Mouse (Mus musculus) heart, embryonic 14.5 days (tissue): ENCODE data around the gene Serinc2. TPM values are rescaled to one million over a fixed set of nuclear protein-coding genes. Genes with fewer than 3 reads are reported as not detected.

Source experiments
- ATAC-seq: fragments of 200-750 bp; cut with Nextera tagmentation; 2 replicates; pipeline ENCODE4 v1.8.0; 2017; ENCODE audit warnings: low read depth, moderate TSS enrichment; ENCODE audit not compliant: insufficient number of reproducible peaks, insufficient read depth, low FRiP score
- H3K27ac ChIP-seq, 2 experiments: fragments of 200-500 bp in 1 of 2; fragments of 300-500 bp in 1 of 2; sonication (generic) in 1 of 2; replicated peaks in 1 of 2; 2 replicates each; pipeline ENCODE4 v1.5.1; 2012 to 2014; ENCODE audit warnings: low read depth in 2 of 2, low read length in 2 of 2, control low read depth in 1 of 2, mild to moderate bottlenecking in 1 of 2, mixed read lengths in 1 of 2; ENCODE audit not compliant: control insufficient read depth in 1 of 2, insufficient read depth in 1 of 2
- H3K27me3 ChIP-seq: fragments of 300-500 bp; sonication (generic); 2 replicates; pipeline ENCODE4 v1.6.1; 2014; ENCODE audit warnings: mild to moderate bottlenecking, low read length, control low read depth; ENCODE audit not compliant: control insufficient read depth, insufficient read depth
- H3K36me3 ChIP-seq: fragments of 300-500 bp; sonication (generic); 2 replicates; pipeline ENCODE4 v1.6.1; 2014; ENCODE audit warnings: mild to moderate bottlenecking, control low read depth, low read length, mixed read lengths; ENCODE audit not compliant: control insufficient read depth, insufficient read depth
- H3K4me1 ChIP-seq, 2 experiments: fragments of 200-500 bp in 1 of 2; fragments of 300-500 bp in 1 of 2; sonication (generic) in 1 of 2; 2 replicates each; pipeline ENCODE4 v1.6.1; 2012 to 2014; ENCODE audit warnings: low read length in 2 of 2, control low read depth in 1 of 2, mixed read lengths in 1 of 2; ENCODE audit not compliant: control insufficient read depth in 2 of 2, insufficient read depth in 2 of 2
- H3K4me2 ChIP-seq: fragments of 300-500 bp; sonication (generic); 2 replicates; pipeline ENCODE4 v1.6.1; 2014; ENCODE audit warnings: mild to moderate bottlenecking, low read length
- H3K4me3 ChIP-seq, 2 experiments: fragments of 200-500 bp in 1 of 2; fragments of 300-500 bp in 1 of 2; sonication (generic) in 1 of 2; 2 replicates each; pipeline ENCODE4 v1.5.1; 2012 to 2014; ENCODE audit warnings: low read length in 2 of 2, mild to moderate bottlenecking in 2 of 2, control low read depth in 1 of 2, low read depth in 1 of 2, moderate library complexity in 1 of 2; ENCODE audit not compliant: control insufficient read depth in 1 of 2, insufficient read depth in 1 of 2
- H3K9ac ChIP-seq: fragments of 300-500 bp; sonication (generic); 2 replicates; pipeline ENCODE4 v1.6.1; 2014; ENCODE audit warnings: mild to moderate bottlenecking, low read length
- H3K9me3 ChIP-seq: fragments of 300-500 bp; sonication (generic); 2 replicates; pipeline ENCODE4 v1.6.1; 2016; ENCODE audit warnings: low read length, control low read depth; ENCODE audit not compliant: control insufficient read depth
- WGBS: fragments of 180-500 bp; shearing (Covaris S2); extraction: QIAGEN DNeasy Blood & Tissue Kit; methylation state at CpG from one replicate; pipeline ENCODE4 v1.1.7; 2014; 5-methylcytosine and 5-hydroxymethylcytosine counted together
- polyA plus RNA-seq: library from polyadenylated mRNA; unstranded; fragments of >200 nt; fragmentation: Nextera tagmentation; extraction: Ambion mirVana; gene quantifications from 2 replicates; pipeline ENCODE4 v1.2.1, GENCODE M21; 2014

Gene Serinc2
- polyA plus RNA-seq, result 6.0 and 7.5 TPM in 2 replicates

DNA sequence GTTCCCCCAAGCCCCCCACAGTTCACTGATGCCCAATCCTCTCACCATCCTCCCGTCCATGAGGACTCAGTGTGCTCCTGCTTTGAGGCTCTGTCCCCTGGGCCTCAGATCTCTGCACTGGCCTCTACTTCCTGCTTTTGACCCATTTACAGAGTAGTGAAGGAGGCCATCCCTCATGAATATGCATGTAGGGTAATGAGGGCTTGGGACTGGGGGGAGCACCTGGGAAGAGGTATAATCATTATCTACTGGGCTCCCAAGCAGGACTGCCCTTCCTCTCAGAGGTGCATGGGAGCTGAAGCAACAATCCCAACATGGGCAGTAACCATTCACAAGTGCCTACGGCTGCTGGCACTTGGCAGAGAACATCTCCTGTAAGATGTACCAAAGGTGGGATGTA is at the start of gene Serinc2:
Serinc2 (minus strand) TSS at position 101 of the 400 bp plus-strand sequence.
- Histone ChIP-seq H3K27ac (no peak within 1 kb of the TSS), H3K4me2 (no peak within 1 kb of the TSS), H3K9ac (no peak within 1 kb of the TSS), H3K27me3 (peaks cover 60% of the 10 kb centered on the region), H3K9me3 (no peaks in the 10 kb centered on the region), H3K36me3 (no peaks in the 10 kb centered on the region), H3K4me3 (no peak within 1 kb of the TSS), H3K4me1 (peaks cover 7 to 13% of the 10 kb centered on the region in 2 experiments; a peak in 3 of 4 replicates)
- ATAC-seq, result no peak
- WGBS, result 55% methylated on average over 2 of the region's 2 CpGs

DNA sequence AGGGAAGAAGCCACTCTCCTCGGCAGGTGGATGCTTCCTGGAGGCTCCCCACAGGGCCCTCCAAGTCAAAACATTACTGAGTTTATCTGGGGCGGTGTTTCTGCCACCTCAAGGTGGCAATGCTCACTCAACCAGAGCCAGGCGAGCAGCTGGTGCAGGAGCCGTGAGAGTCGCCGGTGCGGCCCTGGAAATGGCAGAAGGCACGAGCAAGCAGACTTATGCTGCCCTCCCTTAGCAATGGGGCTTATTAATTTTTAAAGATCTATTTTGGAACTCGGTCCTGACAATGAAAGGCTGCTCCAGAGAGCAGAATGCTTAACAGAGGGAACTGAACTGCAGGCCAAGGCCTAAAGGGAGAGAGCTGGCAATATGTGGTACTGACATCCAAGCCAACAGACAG is 48.4 kb upstream of the Serinc2 start:
- no peak overlapping the region for H3K4me3 ChIP-seq
- no peak for ATAC-seq
- peaks cover 64% of the 10 kb centered on the region for H3K36me3 ChIP-seq
- no peaks in the 10 kb centered on the region for H3K27me3 ChIP-seq
- no peak overlapping the region for H3K4me2 ChIP-seq
- H3K9ac ChIP-seq, result no peak overlapping the region
- no peak overlapping the region for H3K27ac ChIP-seq
- 86% methylated on average over 9 of the region's 9 CpGs for WGBS
- H3K4me1 ChIP-seq, result peaks cover 13 to 14% of the 10 kb centered on the region in 2 experiments
- no peaks in the 10 kb centered on the region for H3K9me3 ChIP-seq

DNA sequence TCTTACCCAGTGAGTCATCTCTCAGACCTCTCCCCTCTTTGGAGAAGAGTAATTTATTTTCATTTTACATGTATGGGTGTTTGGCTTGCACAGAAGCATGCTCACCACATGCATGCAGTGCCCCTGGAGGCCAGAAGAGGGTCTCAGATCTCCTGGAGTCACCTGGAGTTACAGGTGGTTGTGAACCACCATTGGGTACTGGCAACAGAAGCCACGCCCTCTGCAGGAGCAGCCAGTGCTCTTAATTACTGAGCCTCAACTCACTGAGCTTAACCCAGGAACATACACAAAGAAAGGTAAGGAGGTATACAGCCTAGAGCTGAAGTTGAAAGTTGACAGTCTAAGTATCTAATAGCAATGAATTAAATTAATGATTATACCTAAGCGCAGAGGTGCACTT is 46.4 kb upstream of the Serinc2 start:
- Histone ChIP-seq H3K4me3 (no peak overlapping the region), H3K27me3 (no peaks in the 10 kb centered on the region), H3K36me3 (peaks cover 65% of the 10 kb centered on the region), H3K9ac (no peak overlapping the region), H3K27ac (no peak overlapping the region), H3K9me3 (no peaks in the 10 kb centered on the region), H3K4me2 (no peak overlapping the region), H3K4me1 (peaks cover 13 to 14% of the 10 kb centered on the region in 2 experiments)
- WGBS, result 93% methylated on average over 2 of the region's 2 CpGs
- ATAC-seq, result no peak

DNA sequence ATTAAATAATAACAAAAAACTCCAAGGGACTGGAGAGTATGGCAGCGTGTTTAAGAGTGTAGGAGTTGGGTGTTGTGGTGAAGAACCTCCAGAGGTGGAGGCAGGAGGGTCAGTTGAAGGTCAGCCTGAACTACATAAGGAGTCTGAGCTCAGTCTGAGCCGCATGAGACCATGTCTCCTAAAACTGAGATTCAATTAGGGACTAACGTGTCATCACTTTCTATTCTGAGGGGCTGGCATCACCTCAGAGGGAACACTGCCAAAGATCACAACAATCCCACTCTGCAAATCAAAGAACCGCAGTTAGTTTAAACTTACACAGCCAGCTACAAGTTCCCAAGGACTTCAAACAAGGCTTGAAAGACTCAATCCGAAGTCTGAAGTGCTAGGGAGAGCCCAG is 44.6 kb upstream of the Serinc2 start:
- Histone ChIP-seq H3K27ac (peak overlapping the region; percentile 92 to 94), H3K4me1 (peaks cover 16 to 19% of the 10 kb centered on the region in 2 experiments), H3K9me3 (no peaks in the 10 kb centered on the region), H3K27me3 (no peaks in the 10 kb centered on the region), H3K36me3 (peaks cover 64% of the 10 kb centered on the region), H3K4me2 (peak overlapping the region; percentile 19; the same call in 1 of the 2 replicates), H3K9ac (peak overlapping the region; percentile 44; the same call in 1 of the 2 replicates), H3K4me3 (no peak overlapping the region)
- ATAC-seq, result peak; percentile 76
- WGBS, result 9% methylated on average over 5 of the region's 5 CpGs

DNA sequence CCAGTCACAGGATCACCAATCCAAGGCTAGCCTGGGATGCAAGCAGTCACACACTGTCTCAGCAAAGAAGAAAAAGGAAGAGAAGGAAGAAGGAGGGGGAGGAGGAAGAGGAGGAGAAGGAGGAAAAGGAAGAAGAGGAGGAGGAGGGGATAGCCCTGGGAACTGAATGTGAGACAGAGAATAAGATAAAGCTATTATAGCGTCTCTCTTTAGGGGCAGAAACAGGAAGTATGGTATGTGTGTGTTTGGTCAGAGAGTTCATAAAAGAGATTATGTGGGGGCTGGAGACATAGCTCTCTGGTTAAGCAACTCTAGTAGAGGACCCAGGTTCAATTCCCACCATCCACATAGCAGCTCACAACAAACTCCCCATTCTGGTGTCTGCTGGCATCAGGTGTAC is 44.2 kb upstream of the Serinc2 start:
- H3K9me3 ChIP-seq, result no peaks in the 10 kb centered on the region
- no peaks in the 10 kb centered on the region for H3K27me3 ChIP-seq
- peaks cover 60% of the 10 kb centered on the region for H3K36me3 ChIP-seq
- no peak overlapping the region for H3K4me3 ChIP-seq
- peak overlapping the region; percentile 92 to 94 for H3K27ac ChIP-seq
- no peak overlapping the region for H3K4me2 ChIP-seq
- 0 out of 2 replicates have a peak overlapping the region, but pooled peaks have one; percentile 22 for H3K9ac ChIP-seq
- H3K4me1 ChIP-seq, result peaks cover 19 to 24% of the 10 kb centered on the region in 2 experiments
- ATAC-seq, result no peak
- WGBS, result 40% methylated on average over 1 of the region's 1 CpGs

DNA sequence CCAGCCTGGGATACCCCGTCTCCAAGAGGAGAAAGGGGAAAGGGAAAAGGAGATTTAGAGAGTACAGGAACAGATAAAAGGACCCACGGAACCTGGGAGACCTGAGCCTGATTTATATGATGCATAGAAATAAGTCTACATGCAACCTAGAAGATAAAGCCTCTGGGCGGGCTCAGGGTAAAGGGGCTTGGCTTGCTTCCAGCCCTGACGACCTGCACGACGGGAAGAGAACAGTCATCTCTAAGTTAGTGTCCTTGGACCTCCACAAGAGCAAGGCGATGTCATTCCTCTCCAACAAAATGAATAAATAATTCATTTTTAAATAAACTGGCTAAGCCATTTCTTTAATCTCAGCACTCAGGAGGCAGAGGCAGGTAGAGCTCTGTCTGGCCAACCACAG is 43.6 kb upstream of the Serinc2 start:
- peak overlapping the region; percentile 15 to 92; a peak in 2 of 4 replicates for H3K27ac ChIP-seq

DNA sequence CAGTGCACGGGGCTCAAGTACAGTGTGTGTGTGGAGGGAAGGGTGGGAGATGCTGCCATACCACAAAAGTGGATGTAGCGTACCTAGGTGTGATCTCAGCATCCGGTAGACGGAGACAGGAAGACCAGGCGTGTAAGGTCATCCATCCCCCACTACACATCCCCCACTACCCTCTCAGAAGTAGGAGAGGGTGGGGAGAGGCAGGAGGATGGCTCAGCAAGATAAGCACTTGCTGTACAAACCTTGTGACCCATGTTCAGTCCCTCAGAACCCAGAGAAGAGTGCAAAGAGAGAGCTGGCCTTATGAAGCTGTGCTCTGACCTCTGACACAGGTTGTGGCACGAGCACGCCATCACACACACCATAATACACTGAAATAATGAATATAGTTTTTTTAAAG is 42.6 kb upstream of the Serinc2 start:
- Histone ChIP-seq H3K4me3 (no peak overlapping the region), H3K9ac (no peak overlapping the region), H3K36me3 (peaks cover 56% of the 10 kb centered on the region), H3K27ac (peak overlapping the region in 1 of 2 experiments; percentile 51; a peak in 1 of 4 replicates), H3K4me1 (peaks cover 26 to 32% of the 10 kb centered on the region in 2 experiments), H3K4me2 (no peak overlapping the region), H3K27me3 (no peaks in the 10 kb centered on the region), H3K9me3 (no peaks in the 10 kb centered on the region)
- 84% methylated on average over 7 of the region's 7 CpGs for WGBS
- no peak for ATAC-seq

More for the DNA sequence above, 43.6 kb upstream of the Serinc2 start:
- Histone ChIP-seq H3K27me3 (no peaks in the 10 kb centered on the region), H3K36me3 (peaks cover 63% of the 10 kb centered on the region), H3K9me3 (no peaks in the 10 kb centered on the region), H3K4me3 (no peak overlapping the region), H3K4me2 (no peak overlapping the region), H3K9ac (no peak overlapping the region), H3K4me1 (peaks cover 22 to 27% of the 10 kb centered on the region in 2 experiments)
- WGBS, result 54% methylated on average over 7 of the region's 7 CpGs
- no peak for ATAC-seq

DNA sequence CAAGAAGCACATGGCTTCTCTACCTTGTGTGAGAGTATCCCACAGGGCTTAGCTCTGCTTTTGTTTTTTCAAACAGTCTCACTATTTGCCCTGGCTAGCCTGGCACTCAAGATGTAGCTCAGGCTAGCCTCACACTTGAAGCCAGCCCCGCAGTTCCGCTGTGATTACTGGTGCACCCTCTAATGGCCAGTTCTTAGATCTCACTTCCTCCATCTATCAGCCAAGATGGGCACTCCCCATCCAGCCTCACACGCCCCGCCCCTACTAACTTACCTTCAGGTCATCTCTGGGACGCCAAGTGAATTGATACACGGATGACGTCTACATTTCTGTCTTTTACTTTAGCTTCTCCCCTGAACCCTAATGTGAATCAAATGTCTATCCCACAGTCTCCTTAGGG is 40.6 kb upstream of the Serinc2 start:
- Histone ChIP-seq H3K4me3 (no peak overlapping the region), H3K36me3 (peaks cover 58% of the 10 kb centered on the region), H3K4me1 (peaks cover 39 to 52% of the 10 kb centered on the region in 2 experiments), H3K9ac (no peak overlapping the region), H3K27me3 (no peaks in the 10 kb centered on the region), H3K27ac (no peak overlapping the region), H3K4me2 (no peak overlapping the region), H3K9me3 (no peaks in the 10 kb centered on the region)
- no peak for ATAC-seq
- WGBS, result 80% methylated on average over 7 of the region's 7 CpGs
